Mouse (Mus musculus) spleen, embryonic (tissue): ENCODE measurements at regions not wholly inside any gene's neighbourhood (a gene's known extent, or its start where the extent isn't known, plus 50 kb on each side); places are given as distances from the start of the nearest gene placed in this dataset.
"Not testable (repeated sequence)": the region's sequence is repeated elsewhere in the genome, so short reads cannot be mapped to it uniquely, and the experiment has no call there.

Source experiments
- CTCF ChIA-PET: fragments of 350-600 bp; sonication (Branson Sonifier 250); formaldehyde crosslinking; loops from one replicate; lab custom pipeline; 2022; lab: Charles Lee

GRCm38 (mm10) chr1:177382596-177383190 is 59.5 kb upstream of the Zbtb18 start:
- CTCF ChIA-PET: no interaction called here

- CTCF ChIA-PET: no interaction called here
Observed at GRCm38 (mm10) chr1:177382147-177382546, 60.0 kb upstream of the Zbtb18 start.

GRCm38 (mm10) chr1:177378112-177378511 is 64.0 kb upstream of the Zbtb18 start:
- CTCF ChIA-PET: interaction anchor here (0.6 kb wide), 1 partner anchor 11 kb away, joined by 4 read pairs; no protein-coding TSS in a partner anchor

GRCm38 (mm10) chr1:177373226-177373825 is 68.8 kb upstream of the Zbtb18 start:
- CTCF ChIA-PET: no interaction called here

- CTCF ChIA-PET: no interaction called here
Observed at GRCm38 (mm10) chr1:177372066-177372465, 70.1 kb upstream of the Zbtb18 start.

- CTCF ChIA-PET: no interaction called here
Observed at GRCm38 (mm10) chr1:177367864-177368610, 74.1 kb upstream of the Zbtb18 start.

- CTCF ChIA-PET: no interaction called here
Observed at GRCm38 (mm10) chr1:177366914-177367313, 75.2 kb upstream of the Zbtb18 start.

GRCm38 (mm10) chr1:177366475-177366874 is 75.7 kb upstream of the Zbtb18 start:
- CTCF ChIA-PET: no interaction called here

- CTCF ChIA-PET: interaction anchor here (0.7 kb wide), 1 partner anchor 10 kb away, joined by 3 read pairs; no protein-coding TSS in a partner anchor
Observed at GRCm38 (mm10) chr1:177364355-177364754, 77.8 kb upstream of the Zbtb18 start.

- CTCF ChIA-PET: no interaction called here
Observed at GRCm38 (mm10) chr1:177362398-177362797, 79.8 kb upstream of the Zbtb18 start.

- CTCF ChIA-PET: interaction anchor here (0.5 kb wide), 1 partner anchor 147 kb away, joined by 3 read pairs; no protein-coding TSS in a partner anchor
Observed at GRCm38 (mm10) chr1:177348400-177349092, 90.5 kb upstream of the Akt3 start.

- CTCF ChIA-PET: no interaction called here
Observed at GRCm38 (mm10) chr1:177347208-177347607, 89.2 kb upstream of the Akt3 start.

- CTCF ChIA-PET: no interaction called here
Observed at GRCm38 (mm10) chr1:177346540-177346939, 88.5 kb upstream of the Akt3 start.

GRCm38 (mm10) chr1:177345540-177345939 is 87.5 kb upstream of the Akt3 start:
- CTCF ChIA-PET: no interaction called here

- CTCF ChIA-PET: no interaction called here
Observed at GRCm38 (mm10) chr1:177343949-177344348, 85.9 kb upstream of the Akt3 start.

- CTCF ChIA-PET: interaction anchor here (0.8 kb wide), 1 partner anchor 322 kb away, joined by 3 read pairs; no protein-coding TSS in a partner anchor
Observed at GRCm38 (mm10) chr1:177343121-177343520, 85.1 kb upstream of the Akt3 start.

- CTCF ChIA-PET: no interaction called here
Observed at GRCm38 (mm10) chr1:177340232-177340631, 82.2 kb upstream of the Akt3 start.

GRCm38 (mm10) chr1:177339207-177339787 is 81.3 kb upstream of the Akt3 start:
- CTCF ChIA-PET: not testable (repeated sequence)

GRCm38 (mm10) chr1:177338466-177339206 is 80.6 kb upstream of the Akt3 start:
- CTCF ChIA-PET: interaction anchor here (0.7 kb wide), 1 partner anchor 26 kb away, joined by 3 read pairs; no protein-coding TSS in a partner anchor

- CTCF ChIA-PET: no interaction called here
Observed at GRCm38 (mm10) chr1:177337756-177338155, 79.8 kb upstream of the Akt3 start.

GRCm38 (mm10) chr1:177337141-177337540 is 79.1 kb upstream of the Akt3 start:
- CTCF ChIA-PET: no interaction called here
